Mouse (Mus musculus) 3134 (cell line): ENCODE measurements around the gene Zfp82.
"Not testable (repeated sequence)": the region's sequence is repeated elsewhere in the genome, so short reads cannot be mapped to it uniquely, and the experiment has no call there.

Experiments used
- DNase-seq: peaks from one replicate; pipeline ENCODE4 v3.0.0-alpha.2; 2011; ENCODE audit warnings: low spot score; ENCODE audit not compliant: insufficient read length; ENCODE audit errors: extremely low read depth

Zfp82 gene

DNA sequence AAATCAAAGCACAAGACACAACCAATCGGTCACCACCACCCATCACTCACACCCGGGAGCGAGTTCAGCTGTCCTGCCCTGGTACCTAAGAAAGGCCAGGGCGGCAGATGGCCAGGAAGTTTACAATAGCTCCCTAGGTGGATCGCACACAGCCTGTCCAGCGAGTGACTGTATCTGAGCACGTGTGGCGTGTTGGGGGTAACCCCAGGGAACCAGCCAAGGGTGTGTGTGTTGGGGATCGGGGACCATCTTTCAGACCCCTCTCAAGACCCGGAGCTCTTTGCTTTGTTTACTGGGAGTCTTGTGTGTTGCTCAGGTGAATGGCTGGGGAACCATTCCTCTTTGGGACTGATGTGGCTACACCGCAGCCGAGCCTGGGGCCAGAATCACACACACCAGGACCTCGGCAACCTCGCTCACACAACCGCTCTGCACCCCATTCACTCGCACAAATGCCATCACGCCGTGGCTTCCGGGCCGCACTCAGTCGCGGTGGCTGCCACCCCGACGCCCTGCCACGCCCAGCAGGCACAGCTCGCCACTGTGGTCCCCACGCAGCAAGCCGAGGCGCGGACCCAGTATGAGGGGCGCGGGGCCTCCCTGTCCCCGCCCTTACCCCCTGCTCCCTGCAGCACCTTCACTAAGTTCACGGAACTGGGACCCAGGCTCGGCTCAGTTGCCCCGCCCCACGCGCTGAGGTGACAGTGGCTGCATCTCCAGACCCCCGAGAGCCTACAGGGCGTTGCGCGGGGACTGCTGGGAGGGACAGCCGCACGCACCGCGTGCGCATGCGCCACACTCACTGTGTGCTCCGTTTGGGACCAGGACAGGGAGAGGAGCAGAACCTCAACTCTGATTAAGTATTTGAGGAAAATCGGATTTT is at the start of gene Zfp82:
Gene Zfp82 (minus strand): TSS at position 755 of the 883 bp plus-strand sequence.
- DNase-seq, result peak; percentile 87

DNA sequence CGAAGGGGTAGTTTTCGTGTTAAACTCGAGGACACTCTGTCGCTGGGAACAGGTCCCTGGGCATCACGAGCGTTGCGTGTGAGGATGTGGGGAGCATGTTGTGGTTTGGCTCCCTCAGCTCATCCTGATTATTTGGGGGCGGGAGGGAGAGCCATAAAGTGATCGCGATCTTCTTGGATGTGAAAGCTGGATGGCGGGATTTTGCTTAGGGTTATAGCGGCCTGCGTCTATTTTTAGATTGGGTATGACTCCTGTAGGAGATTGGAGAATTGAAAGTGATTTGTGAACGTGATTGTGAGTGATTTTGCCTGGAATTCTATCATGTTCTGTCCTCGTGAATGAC is 49.5 kb upstream of the Zfp82 start:
- DNase-seq, result no peak

DNA sequence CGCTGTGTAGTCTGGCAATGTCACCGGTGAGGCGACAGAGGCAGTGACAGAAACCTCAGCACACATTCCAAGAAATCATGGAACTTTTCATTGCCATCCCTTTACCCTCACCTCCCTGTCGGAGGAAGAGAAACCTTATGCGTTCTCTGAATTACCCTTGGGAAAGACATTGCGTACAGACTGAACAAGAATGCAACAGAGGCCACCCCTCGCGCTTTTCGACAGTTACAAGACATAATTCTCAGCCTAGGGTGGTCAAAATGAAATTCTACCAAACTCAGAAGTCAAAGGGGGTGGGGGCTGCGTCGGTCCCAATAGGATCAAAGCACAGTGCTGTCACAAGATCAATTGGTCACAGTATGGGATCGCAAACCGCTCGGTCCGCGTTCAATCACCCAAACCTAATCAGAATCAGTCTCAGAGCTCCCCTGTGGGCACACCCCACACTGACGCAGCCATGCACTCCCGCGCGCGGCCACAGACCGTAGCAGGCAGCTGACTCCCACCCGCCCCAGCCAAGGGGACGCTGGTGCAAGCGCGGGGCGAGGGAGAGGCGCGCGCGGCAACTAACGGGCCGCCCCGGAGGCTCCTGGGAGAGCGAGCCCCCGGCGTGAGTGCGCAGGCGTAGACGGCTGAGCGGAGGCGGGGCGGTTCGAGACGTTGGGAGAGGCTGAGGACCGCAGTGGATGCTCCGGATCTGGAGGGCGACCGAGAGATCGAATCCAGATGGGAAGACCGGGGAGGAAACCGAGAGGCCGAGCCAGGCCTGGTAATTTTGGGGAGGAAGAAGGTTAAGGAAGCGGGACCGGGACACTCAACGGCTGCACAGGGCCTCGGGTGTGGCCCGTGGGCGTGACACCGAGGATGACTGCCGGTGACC is 48.8 kb upstream of the Zfp82 start, which contains the start of gene Zfp382:
Gene Zfp382 (plus strand): TSS at position 635 of the 880 bp plus-strand sequence.
- DNase-seq, result peak; percentile 88

DNA sequence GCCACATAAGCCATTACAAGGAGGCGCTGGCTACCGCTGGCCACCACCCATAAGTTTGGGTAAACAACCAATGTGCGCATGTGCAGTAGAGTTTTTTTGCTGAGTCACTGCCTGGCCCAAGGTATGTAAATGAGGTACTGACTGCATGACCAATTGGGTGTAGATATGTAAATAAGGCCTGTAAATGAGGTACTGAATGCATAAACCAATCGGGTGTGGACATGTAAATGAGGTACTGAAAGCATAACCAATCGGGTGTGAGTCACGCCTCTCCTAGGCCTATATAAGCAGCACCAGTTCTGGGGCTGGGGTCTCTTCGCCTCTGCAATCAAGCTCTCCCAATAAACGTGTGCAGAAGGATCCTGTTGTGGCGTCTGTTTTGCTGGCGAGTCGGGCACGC is 45.2 kb upstream of the Zfp82 start:
- not testable (repeated sequence) for DNase-seq

DNA sequence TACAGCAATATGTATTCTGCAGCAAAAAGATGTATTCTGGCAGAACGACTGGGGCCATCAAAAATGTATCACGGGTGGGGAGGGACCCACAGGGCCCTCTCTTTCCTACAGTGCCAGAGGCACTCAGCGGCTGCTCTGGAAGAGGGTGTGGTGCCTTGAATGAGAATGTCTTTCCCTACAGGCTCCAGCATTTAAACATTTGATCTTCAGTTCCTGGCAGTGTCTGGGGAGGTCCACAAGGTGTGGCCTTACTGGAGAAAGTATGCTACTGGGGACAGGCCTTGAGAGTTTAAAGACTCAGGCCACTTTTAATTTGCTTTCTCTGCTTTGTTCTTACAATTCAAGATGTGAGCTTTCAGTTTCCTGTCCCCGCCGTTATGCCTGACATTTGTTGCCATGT is 43.4 kb upstream of the Zfp82 start:
- no peak for DNase-seq

DNA sequence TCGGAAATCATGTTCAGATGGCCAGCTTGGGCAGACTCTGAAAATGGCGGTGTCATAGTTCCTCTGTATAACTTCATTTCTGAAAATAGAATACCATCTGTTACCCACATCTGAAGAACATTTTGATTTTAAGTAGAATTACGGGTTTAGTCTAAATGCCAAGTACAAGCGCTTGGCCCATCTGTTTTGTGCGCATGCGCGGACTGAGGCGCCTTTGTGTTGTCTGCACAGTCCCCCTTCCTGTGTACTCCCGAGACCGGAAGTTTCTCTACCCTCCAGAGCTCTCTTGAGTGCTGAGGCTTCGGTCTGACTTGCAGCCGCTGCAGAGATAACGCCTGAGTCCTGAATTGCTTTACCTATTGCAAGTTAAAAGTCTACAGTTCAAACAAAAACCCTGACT is 26.6 kb upstream of the Zfp82 start:
- DNase-seq, result no peak

DNA sequence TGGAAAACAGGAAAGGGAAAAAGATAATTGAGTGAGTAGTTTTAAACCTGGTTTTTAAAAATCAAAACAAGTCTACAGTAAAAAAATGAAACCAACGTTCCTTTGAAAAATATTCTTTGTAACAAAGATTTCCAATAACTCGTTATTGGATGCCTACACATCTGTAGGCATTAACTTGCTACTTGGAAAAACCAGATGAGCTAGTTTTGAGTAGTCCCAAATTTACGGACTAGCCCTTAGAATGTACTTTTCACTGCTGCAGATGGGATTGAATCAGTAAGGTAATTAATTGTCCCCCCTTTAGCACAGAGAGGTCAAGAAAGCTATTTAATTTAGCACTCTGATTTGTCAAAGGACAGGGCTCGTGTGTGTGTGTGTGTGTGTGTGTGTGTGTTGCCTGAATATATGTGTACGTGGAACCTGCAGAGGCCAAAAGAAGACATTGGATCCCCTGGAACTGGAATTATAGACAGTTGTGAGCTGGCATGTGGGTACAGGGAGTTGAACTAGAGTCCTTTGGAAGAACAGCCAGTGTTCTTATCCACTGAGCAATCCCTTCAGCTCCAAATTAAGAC is 22.9 kb upstream of the Zfp82 start:
- DNase-seq, result no peak

DNA sequence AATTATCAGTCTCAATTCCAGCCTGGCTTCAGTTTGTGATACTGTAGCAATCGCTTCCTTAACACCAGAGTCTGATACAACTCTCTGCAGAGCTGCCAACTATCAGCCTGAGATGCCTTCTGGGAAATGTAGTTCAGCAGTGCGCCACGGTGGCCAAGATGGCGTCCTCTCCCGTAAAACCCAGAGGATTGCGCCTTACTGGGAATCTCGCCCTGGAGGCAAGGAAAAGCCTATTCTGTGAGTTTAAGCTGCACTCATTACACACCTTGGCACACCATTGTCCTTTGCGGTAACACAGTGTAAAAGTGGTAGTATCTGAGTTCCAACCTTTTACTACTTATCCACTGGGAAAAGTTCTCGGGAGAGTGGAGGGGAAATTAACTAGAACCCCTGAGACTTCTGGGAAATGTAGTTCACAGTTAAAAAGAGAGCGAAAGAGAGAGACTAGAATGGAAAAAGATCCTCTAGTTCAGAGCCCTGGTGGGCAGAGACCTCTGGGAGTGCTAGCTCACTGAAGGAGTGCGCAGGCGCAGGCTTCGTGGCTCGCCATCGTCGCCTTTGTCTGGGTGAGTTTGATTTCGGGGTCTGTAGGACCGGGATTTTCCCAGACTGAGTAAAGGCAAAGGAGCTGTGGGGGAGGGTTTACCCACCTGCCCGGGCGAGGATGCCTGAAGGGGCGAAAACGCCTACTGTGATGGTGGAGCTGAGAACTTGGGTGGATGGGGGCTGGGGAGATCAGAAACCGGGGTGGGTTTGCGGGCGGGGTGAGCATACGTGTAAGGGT is 22.1 kb upstream of the Zfp82 start, which contains the start of gene Zfp260:
Gene Zfp260 (plus strand): TSS at position 132 of the 784 bp plus-strand sequence.
- DNase-seq, result peak; percentile 81

DNA sequence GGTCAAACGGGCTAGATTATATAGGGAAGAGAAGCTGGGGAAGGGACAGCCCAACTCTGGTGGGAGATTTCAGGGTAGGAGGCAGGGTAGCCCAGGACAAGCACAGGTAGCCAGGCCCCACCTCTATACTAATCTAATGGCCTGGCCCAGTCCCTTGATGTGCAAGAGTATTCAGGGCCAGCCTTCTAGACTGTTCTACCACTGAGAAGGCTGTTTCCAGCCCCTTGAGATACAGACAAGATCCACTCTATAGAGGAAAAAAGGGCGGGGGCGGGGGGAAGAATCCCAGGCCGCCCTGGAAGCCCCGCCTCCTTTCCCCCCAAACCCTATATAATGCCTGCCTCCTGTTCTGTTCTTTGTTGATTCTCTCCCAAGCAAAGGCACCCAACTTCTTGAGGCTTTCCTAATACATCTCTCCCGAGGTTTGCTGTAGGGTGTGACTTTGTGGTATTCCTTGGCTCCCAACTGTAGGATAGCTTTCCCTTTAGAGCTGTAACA is 21.3 kb upstream of the Zfp82 start:
- DNase-seq, result no peak

DNA sequence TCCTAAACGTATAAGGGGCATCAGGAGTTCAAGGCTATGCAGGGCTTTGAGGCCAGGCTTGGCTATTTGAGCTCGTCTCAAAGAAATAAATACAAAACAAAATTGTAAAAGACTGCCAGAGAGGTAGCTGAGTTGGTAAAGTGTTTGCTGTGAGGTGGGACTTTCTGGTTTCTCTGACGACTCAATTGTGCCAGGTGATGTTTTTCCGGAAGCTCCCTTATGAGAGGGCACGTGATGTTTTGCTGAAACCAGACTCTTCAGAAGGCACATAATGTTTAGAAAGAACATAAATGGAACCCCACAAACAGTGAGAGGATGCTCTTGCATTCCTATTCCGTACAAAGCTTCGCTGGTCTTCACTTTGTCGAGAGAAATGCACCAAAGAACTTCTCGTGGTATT is 20.0 kb upstream of the Zfp82 start:
- DNase-seq, result no peak

DNA sequence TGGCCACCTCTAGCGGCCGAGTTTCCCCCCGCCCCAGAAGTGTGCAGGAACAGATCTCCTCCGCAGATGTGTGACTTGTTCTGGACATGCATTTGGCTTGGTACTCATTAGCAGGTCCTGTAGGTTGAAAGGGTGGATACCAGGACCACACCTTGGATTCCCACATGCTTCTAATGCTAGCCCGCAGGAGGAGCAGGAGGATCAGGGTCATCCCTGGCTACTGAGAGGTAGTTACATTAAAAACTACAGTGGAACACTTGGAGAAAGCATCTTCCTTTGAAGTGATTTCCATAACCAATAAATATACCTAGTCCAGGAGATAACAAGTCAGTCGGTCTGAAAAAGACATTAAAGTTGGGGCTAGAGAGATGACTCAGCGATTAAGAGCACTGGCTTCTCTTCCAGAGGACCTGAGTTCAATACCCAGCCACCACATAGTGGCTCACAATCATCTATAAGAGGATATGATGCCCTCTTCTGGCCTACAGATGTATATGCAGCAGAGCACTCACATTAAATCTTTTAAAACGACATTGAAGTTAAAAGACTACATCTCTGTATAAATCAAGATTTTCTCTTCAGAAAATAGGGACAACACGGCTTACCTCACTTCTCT is 18.4 kb upstream of the Zfp82 start:
- peak; percentile 42 for DNase-seq

DNA sequence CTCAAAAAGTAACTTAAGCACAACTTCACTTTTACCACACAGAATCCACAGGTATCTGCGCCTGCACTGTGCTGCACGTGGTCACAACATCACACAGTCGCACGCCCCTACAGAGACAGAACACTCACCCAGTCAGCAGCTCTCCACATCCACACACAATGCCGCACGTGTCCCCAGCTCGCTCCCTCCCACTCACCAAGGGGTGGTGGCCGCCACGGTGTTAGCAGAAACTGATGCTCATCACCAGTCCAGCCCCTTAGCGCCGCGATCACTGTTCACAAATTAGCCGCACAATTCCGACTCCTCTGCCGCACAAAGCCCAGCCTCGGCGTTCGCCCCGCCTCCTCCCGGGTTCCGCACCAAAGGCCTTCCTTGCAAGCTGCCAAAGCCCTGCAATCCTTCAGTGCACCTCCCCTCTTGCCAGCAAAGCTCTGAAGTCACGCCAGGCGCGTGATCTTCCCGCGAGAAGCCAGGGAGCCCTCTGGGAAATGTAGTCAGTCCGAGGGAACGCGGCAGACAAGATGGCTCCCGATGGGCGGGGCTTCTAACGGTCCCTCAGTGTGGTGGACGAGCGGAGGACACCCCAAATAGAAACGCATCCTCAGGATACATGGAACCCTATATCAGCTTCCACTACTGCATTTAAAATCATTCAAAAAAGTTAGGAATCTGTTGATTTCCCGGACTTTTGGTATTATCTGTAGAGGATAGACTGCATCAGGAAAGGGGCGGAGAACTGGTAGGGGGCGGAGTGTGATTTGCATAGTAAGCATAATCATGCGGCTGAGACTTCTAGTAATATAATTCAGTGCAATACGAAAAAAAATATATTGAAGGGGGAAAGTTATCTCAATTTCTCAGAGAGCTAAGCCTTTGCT is 17.6 kb upstream of the Zfp82 start, which contains the start of the genes Gm26920 and Zfp566:
Gene Gm26920 (minus strand): TSS at position 319 of the 878 bp plus-strand sequence.
Gene Zfp566 (minus strand): TSS at position 436 of the 878 bp plus-strand sequence.
- DNase-seq, result peak; percentile 96

DNA sequence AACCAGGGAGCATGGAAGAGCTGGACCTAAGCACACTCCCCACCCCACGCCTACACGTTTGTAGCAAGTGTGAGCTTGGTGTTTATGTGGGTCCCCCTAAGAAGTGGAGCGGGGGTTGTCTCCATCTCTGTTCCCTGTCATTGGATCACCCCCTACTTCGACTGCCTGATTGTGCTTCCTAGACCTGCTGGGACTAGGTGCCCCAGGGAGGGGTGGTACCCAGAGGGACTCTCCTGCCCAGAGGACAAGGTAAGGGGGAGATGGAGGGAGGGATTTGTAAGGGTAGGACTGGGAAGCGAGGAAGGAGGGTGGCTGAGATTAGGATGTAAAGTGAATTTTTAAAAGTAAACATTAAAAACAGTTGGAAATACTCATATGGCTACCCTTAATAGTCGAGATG is 16.7 kb upstream of the Zfp82 start:
- DNase-seq, result no peak

DNA sequence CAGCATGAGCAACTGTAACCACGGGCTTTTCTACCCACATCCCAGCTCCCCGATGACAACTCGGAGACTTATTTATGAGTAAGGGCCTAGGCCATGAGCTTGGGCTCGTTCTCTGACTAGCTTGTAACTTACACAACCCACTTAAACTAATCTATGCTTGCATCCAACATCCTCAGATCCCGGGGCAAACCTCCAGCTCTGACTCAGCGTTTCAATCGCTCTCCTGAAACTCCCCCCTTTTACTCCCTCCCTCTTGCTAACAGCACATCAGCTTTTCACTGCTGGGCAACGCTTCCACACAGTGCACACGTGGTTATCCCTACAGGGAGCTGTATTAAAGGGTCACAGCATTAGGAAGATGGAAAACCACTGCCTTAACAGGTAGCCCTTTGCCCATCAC is 13.8 kb upstream of the Zfp82 start:
- peak; percentile 40 for DNase-seq

DNA sequence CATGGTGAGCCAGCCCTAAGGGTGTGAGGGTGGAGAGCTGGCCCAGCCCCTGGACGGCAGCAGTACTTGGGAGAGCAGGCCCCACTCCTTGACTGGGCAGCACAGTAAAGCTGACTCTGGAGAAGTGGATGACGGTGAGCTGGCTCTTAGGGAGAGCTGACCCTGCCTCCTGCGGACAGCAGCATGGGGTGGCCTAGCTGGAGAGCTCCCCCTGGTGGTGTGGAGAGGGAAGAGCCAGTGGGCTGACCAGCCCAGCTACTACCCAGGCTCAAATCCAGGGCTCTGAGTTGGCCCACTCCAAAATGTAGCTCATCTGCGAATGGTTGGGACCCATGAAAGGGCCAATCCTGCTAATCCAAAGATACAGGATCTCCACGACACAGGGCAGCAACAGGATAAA is 8.1 kb downstream of the Zfp82 start:
- no peak for DNase-seq

DNA sequence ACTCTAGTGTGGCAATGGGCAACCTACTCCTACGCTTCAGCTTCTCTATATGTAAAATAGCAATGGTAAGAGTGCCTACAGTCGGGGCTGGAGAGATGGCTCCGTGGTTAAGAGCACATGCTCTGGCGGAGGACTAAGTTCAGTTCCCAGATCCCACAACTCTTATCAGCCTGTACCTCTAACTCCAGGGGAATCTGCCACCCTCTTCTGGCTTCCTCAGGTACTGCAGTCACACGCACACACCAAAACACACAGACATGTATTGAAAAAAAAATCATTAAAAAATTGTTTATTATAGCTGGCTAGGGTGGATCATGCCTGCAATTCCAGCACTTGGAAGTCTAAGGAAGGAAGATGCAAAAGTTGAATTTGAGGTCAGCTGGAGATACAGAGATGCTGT is 10.2 kb downstream of the Zfp82 start:
- no peak for DNase-seq

DNA sequence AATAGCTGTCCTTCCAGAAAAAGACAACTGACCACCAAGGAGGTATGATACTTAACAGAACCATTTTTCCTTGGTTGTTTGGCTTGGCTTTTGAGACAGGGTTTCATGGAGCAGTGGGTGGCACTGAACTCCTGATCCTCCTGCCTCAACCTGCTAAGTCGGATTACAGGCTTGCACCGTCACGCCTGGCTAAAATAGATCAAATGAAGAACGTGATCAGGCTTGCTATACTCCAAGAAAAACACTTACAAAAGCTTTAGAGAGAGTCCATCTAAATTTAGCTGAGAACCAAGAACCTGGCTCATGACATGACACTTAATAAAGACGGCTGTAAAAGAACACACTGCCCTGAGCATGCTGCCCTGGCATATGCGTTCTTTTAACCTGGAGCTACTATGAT is 12.4 kb downstream of the Zfp82 start:
- no peak for DNase-seq

DNA sequence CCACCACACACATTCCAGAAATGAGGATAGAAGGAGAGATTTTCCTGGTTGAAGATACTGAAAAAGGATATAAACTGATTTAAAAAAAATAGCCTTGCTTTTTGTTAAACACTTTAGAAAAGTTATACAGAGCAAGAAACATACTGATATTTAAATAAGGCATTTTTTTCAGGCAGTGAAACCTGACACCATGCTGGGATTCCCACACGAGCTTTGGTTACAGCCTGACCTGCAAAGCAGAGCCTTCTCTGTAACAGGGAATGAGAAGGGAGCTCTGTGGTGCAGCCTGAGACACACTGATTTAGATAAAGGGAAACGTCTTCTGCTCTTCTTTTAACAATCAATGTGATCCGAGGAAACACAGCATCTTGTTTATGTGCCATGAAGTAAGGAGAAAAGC is 19.1 kb downstream of the Zfp82 start:
- DNase-seq, result no peak
